Mouse (Mus musculus): ENCODE results near the gene Plcb1.

DNA sequence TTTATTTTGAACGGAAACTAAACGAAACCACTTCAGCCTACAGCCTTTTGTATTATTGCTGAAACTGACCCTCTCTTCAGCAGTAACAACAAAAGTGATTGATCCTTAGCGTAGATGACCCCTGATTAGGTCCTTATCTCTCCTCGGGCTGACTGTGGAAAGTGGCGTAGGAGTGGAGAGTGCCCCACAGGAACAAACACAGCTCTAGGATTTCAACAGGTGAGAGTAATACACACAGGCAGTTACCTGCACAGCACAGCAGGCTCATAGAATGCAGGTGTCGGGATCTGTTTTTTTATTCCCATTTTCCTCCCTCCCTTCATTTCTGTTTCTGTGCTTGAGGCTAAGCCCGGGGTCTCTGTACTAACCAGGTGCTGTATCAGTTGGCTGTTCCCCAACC, 7.1 kb downstream of the Plcb1 start:
- no peak for TF ChIP-seq GATA1 (IDR thresholded peaks at IDR 0.05; ENCODE audit: borderline replicate concordance, low read length)
- TF ChIP-seq FLI1 (IDR thresholded peaks at IDR 0.05; ENCODE audit: low read length): no peak

All from megakaryocyte, embryonic 14.5 days (primary cell).